Mouse (Mus musculus): ENCODE data around the gene Mrps12.

GRCm38 (mm10) chr7:28702601-28703143 lies 38.9 kb downstream of the Mrps12 start:
- TF ChIP-seq CTCF (IDR thresholded peaks at IDR 0.05; ENCODE audit: insufficient read depth, low read length), result no peak
- no peak for TF ChIP-seq POLR2A (IDR thresholded peaks at IDR 0.05; ENCODE audit: borderline replicate concordance, extremely low read depth, low read depth, low read length)
